Mouse (Mus musculus): ENCODE results near the gene Loxl1.

Loxl1 gene

GRCm38 (mm10) chr9:58249592-58250192, 63.3 kb downstream of the Loxl1 start, which contains the start of gene Pml:
Gene Pml (minus strand): TSS chr9:58249786.
- DNase-seq (ENCODE audit: low read depth): no peak

GRCm38 (mm10) chr9:58248746-58249413, 64.1 kb downstream of the Loxl1 start:
- DNase-seq (ENCODE audit: low read depth): no peak

- DNase-seq (ENCODE audit: low read depth): peak; percentile 72
These were observed 65.8 kb downstream of the Loxl1 start for GRCm38 (mm10) chr9:58247064-58247759.

- DNase-seq (ENCODE audit: low read depth): no peak
These were observed 66.8 kb downstream of the Loxl1 start for GRCm38 (mm10) chr9:58246083-58246591.

GRCm38 (mm10) chr9:58243696-58244095, 69.3 kb downstream of the Loxl1 start:
- DNase-seq (ENCODE audit: low read depth): no peak

- no peak for DNase-seq (ENCODE audit: low read depth)
These were observed 70.3 kb downstream of the Loxl1 start for GRCm38 (mm10) chr9:58242696-58243095.

- no peak for DNase-seq (ENCODE audit: low read depth)
These were observed 71.1 kb downstream of the Loxl1 start for GRCm38 (mm10) chr9:58241780-58242485.

Measured in c-Kit-positive CD71-negative TER-119-negative erythroid progenitor cells, embryonic 14.5 days (primary cell).